Comparison of ENCODE assay signal across 7 mouse cellular contexts in genomic region chr11:120726243-120727168, GRCm38 (mm10). TPM values are rescaled to one million over a fixed set of nuclear protein-coding genes. Genes with fewer than 3 reads are reported as not detected.
A peak's percentile ranks its signal among the peaks of the same experiment; 100 is the strongest.
DNase-seq lines count a peak whose midpoint lies in the region; ATAC-seq and TF ChIP-seq lines count a peak whose summit lies in the region.

No protein-coding gene starts in this region.

- peak overlapping the region; percentile 39 for H3K4me3 ChIP-seq in forebrain, postnatal 0 days (ENCODE audit: low read depth, low read length)
- peak overlapping the region; percentile 65 for H3K4me3 ChIP-seq in limb, embryonic 13.5 days
- H3K4me3 ChIP-seq in stomach, embryonic 16.5 days (replicated peaks; ENCODE audit: low read length) = peak overlapping the region; percentile 68

- H3K4me2 ChIP-seq in forebrain, postnatal 0 days (ENCODE audit: low read depth) = peak overlapping the region; percentile 72
- peak overlapping the region; percentile 89 for H3K4me2 ChIP-seq in limb, embryonic 13.5 days (replicated peaks)
- peak overlapping the region; percentile 76 for H3K4me2 ChIP-seq in stomach, embryonic 16.5 days (ENCODE audit: low read depth, low read length)

- TF ChIP-seq CTCF in forebrain, postnatal 0 days (IDR thresholded peaks at IDR 0.05; ENCODE audit: low read depth) = no peak

- no peaks in the 10 kb centered on the region for H3K9me3 ChIP-seq in forebrain, postnatal 0 days (ENCODE audit: low read length)
- no peaks in the 10 kb centered on the region for H3K9me3 ChIP-seq in limb, embryonic 13.5 days
- H3K9me3 ChIP-seq in stomach, embryonic 16.5 days (replicated peaks; ENCODE audit: control insufficient read depth, low read length) = no peaks in the 10 kb centered on the region

- H3K27ac ChIP-seq in forebrain, postnatal 0 days (ENCODE audit: low read depth, low read length) = no peak overlapping the region
- no peak overlapping the region for H3K27ac ChIP-seq in limb, embryonic 13.5 days
- peak overlapping the region; percentile 49; the same call in 1 of the 2 replicates for H3K27ac ChIP-seq in stomach, embryonic 16.5 days (ENCODE audit: low read length)

- peak; percentile 46 for ATAC-seq in CD4-positive, CD25-positive, alpha-beta regulatory T cell, adult 4 months
- peak; percentile 12; the same call in 1 of the 2 replicates for ATAC-seq in forebrain, postnatal 0 days
- ATAC-seq in limb, embryonic 13.5 days (ENCODE audit: low FRiP score, low read depth) = peak; percentile 4; the same call in 1 of the 2 replicates
- ATAC-seq in stomach, embryonic 16.5 days (ENCODE audit: insufficient read depth, low FRiP score) = peak; percentile 26

- peak; percentile 30 for DNase-seq in 3T3-L1 (ENCODE audit: low read depth, low spot score)
- no peak for DNase-seq in forebrain, postnatal 0 days
- no peak for DNase-seq in spleen, adult 12 weeks (ENCODE audit: low spot score)
- no peak for DNase-seq in cerebellum, postnatal 36 days

- H3K36me3 ChIP-seq in forebrain, postnatal 0 days (ENCODE audit: insufficient read depth) = peaks cover 11% of the 10 kb centered on the region; the same call in 1 of the 2 replicates
- peaks cover 5% of the 10 kb centered on the region for H3K36me3 ChIP-seq in limb, embryonic 13.5 days
- H3K36me3 ChIP-seq in stomach, embryonic 16.5 days (ENCODE audit: control insufficient read depth, insufficient read depth, low read length) = no peaks in the 10 kb centered on the region; the same call in 1 of the 2 replicates

- H3K9ac ChIP-seq in forebrain, postnatal 0 days = peak overlapping the region; percentile 45
- H3K9ac ChIP-seq in limb, embryonic 13.5 days = peak overlapping the region; percentile 74
- H3K9ac ChIP-seq in stomach, embryonic 16.5 days (ENCODE audit: low read length) = peak overlapping the region; percentile 73

- no peaks in the 10 kb centered on the region for H3K4me1 ChIP-seq in forebrain, postnatal 0 days (ENCODE audit: insufficient read depth)
- peaks cover 27% of the 10 kb centered on the region for H3K4me1 ChIP-seq in limb, embryonic 13.5 days
- peaks cover 12% of the 10 kb centered on the region for H3K4me1 ChIP-seq in stomach, embryonic 16.5 days (ENCODE audit: control insufficient read depth, insufficient read depth, low read length)

- no peaks in the 10 kb centered on the region for H3K27me3 ChIP-seq in forebrain, postnatal 0 days (ENCODE audit: insufficient read depth, low read length)
- peaks cover 12% of the 10 kb centered on the region for H3K27me3 ChIP-seq in limb, embryonic 13.5 days
- no peaks in the 10 kb centered on the region for H3K27me3 ChIP-seq in stomach, embryonic 16.5 days (ENCODE audit: control insufficient read depth, insufficient read depth, low read length)

- 19% methylated on average over 36 of the region's 36 CpGs for WGBS in forebrain, postnatal 0 days
- WGBS in limb, embryonic 13.5 days = 19% methylated on average over 34 of the region's 36 CpGs
- 15% methylated on average over 36 of the region's 36 CpGs for WGBS in stomach, embryonic 16.5 days

RNA-seq across cellular contexts. Expression of gene Dcxr, which starts 0.6 kb away (rescaled TPM):
- polyA plus RNA-seq in CD4-positive, CD25-positive, alpha-beta regulatory T cell, adult 4 months (2017; shearing (Covaris generic)) = 10 to 100 TPM; 15.1 to 17.4 TPM
- 7.2 and 13.2 TPM in 2 replicates for total RNA-seq in forebrain, postnatal 0 days (2014; rRNA removed)
- polyA plus RNA-seq in forebrain, postnatal 0 days (2015; fragmentation: Nextera tagmentation; extraction: Ambion mirVana) = 11.2 and 12.7 TPM in 2 replicates
- 15.6 and 16.2 TPM in 2 replicates for polyA plus RNA-seq in limb, embryonic 13.5 days (2015; fragmentation: Nextera tagmentation; extraction: Ambion mirVana)
- polyA plus RNA-seq in stomach, embryonic 16.5 days (2015; fragmentation: Nextera tagmentation; extraction: Ambion mirVana) = 43.0 and 46.0 TPM in 2 replicates

RNA-seq across cellular contexts. Expression of gene Rac3, which starts 5.2 kb away (rescaled TPM):
- polyA plus RNA-seq in CD4-positive, CD25-positive, alpha-beta regulatory T cell, adult 4 months (2017; shearing (Covaris generic)) = not detected
- total RNA-seq in forebrain, postnatal 0 days (2014; rRNA removed) = 598 and 666 TPM in 2 replicates
- polyA plus RNA-seq in forebrain, postnatal 0 days (2015; fragmentation: Nextera tagmentation; extraction: Ambion mirVana) = 681 and 697 TPM in 2 replicates
- polyA plus RNA-seq in limb, embryonic 13.5 days (2015; fragmentation: Nextera tagmentation; extraction: Ambion mirVana) = 66.2 and 70.5 TPM in 2 replicates
- 34.6 and 35.3 TPM in 2 replicates for polyA plus RNA-seq in stomach, embryonic 16.5 days (2015; fragmentation: Nextera tagmentation; extraction: Ambion mirVana)

RNA-seq across cellular contexts. Expression of gene Cbr2, which starts 5.4 kb away (rescaled TPM):
- polyA plus RNA-seq in CD4-positive, CD25-positive, alpha-beta regulatory T cell, adult 4 months (2017; shearing (Covaris generic)) = not detected
- 3.6 and 4.8 TPM in 2 replicates for total RNA-seq in forebrain, postnatal 0 days (2014; rRNA removed)
- 3.1 and 4.9 TPM in 2 replicates for polyA plus RNA-seq in forebrain, postnatal 0 days (2015; fragmentation: Nextera tagmentation; extraction: Ambion mirVana)
- 7.7 and 10.1 TPM in 2 replicates for polyA plus RNA-seq in limb, embryonic 13.5 days (2015; fragmentation: Nextera tagmentation; extraction: Ambion mirVana)
- 112 and 150 TPM in 2 replicates for polyA plus RNA-seq in stomach, embryonic 16.5 days (2015; fragmentation: Nextera tagmentation; extraction: Ambion mirVana)

RNA-seq across cellular contexts. Expression of gene Lrrc45, which starts 12.8 kb away (rescaled TPM):
- 10 to 100 TPM; 26.8 to 34.4 TPM for polyA plus RNA-seq in CD4-positive, CD25-positive, alpha-beta regulatory T cell, adult 4 months (2017; shearing (Covaris generic))
- 57.6 and 58.4 TPM in 2 replicates for total RNA-seq in forebrain, postnatal 0 days (2014; rRNA removed)
- polyA plus RNA-seq in forebrain, postnatal 0 days (2015; fragmentation: Nextera tagmentation; extraction: Ambion mirVana) = 31.0 and 41.0 TPM in 2 replicates
- polyA plus RNA-seq in limb, embryonic 13.5 days (2015; fragmentation: Nextera tagmentation; extraction: Ambion mirVana) = 66.2 and 75.4 TPM in 2 replicates
- 59.1 and 62.9 TPM in 2 replicates for polyA plus RNA-seq in stomach, embryonic 16.5 days (2015; fragmentation: Nextera tagmentation; extraction: Ambion mirVana)

RNA-seq across cellular contexts. Expression of gene Cenpx, which starts 13.0 kb away (rescaled TPM):
- polyA plus RNA-seq in CD4-positive, CD25-positive, alpha-beta regulatory T cell, adult 4 months (2017; shearing (Covaris generic)) = 100 to 1,000 TPM; 152 to 156 TPM
- 28.5 and 52.1 TPM in 2 replicates for total RNA-seq in forebrain, postnatal 0 days (2014; rRNA removed)
- 91.3 and 114 TPM in 2 replicates for polyA plus RNA-seq in forebrain, postnatal 0 days (2015; fragmentation: Nextera tagmentation; extraction: Ambion mirVana)
- 139 and 145 TPM in 2 replicates for polyA plus RNA-seq in limb, embryonic 13.5 days (2015; fragmentation: Nextera tagmentation; extraction: Ambion mirVana)
- polyA plus RNA-seq in stomach, embryonic 16.5 days (2015; fragmentation: Nextera tagmentation; extraction: Ambion mirVana) = 138 and 153 TPM in 2 replicates

Comparison
In these comparisons a context has a peak if more than half of its experiments do, and no peak if none do; other contexts are left out.
1. RNA of gene Rac3, which starts 5.2 kb away (polyA plus RNA-seq): 681 to 697 TPM in forebrain, postnatal 0 days, 66.2 to 70.5 TPM in limb, embryonic 13.5 days and 34.6 to 35.3 TPM in stomach, embryonic 16.5 days; not detected in CD4-positive, CD25-positive, alpha-beta regulatory T cell, adult 4 months; every median in the first group is over 10 times any median in the second.
2. RNA of gene Cbr2, which starts 5.4 kb away (polyA plus RNA-seq): 112 to 150 TPM in stomach, embryonic 16.5 days; 7.7 to 10.1 TPM in limb, embryonic 13.5 days, 3.1 to 4.9 TPM in forebrain, postnatal 0 days and not detected in CD4-positive, CD25-positive, alpha-beta regulatory T cell, adult 4 months; every median in the first group is over 10 times any median in the second.
3. Peak in every context shown above with its lines, with median percentiles within 50 percentile points of each other: ATAC-seq, H3K4me2 ChIP-seq, H3K4me3 ChIP-seq and H3K9ac ChIP-seq.